Mouse (Mus musculus): ENCODE measurements around the gene Zbtb3.

DNA sequence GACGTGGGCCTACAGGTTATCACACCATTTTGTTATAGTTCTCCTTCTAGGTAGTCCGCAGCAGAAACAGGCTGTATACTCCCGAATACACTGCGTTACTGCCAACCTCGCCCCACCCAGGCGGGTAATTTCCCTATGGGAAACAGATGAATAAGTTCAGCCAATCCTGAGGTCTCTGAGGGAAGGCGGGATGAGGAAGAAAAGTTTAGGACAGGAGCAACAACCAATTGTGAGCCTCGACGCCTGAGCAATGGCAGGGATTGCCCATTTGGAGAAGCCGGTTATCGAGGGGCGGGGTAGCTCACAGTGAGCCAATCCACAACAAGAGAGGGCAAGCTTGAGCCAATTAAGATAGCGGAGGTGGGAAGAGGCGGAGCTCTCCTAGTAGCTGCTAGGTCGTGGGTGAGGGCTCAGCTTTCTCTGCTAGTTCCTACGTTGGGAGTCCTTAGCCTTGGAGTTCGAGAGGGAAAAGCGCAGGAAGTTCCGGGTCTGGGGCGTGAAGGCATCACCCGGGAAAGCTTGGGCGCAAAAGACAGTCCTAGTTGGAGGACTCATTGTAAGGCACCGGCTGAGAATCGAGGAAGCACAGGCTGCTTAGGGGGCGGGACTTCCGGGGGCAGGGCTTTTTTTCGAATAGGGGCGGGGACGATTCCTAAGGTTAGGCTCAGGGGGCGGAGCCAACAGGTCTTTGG is at the start of gene Zbtb3:
- TF ChIP-seq CTCF (IDR thresholded peaks at IDR 0.05; ENCODE audit: low read depth, low read length) = no peak
- 0 out of 2 replicates have a peak, but pooled peaks have one; percentile 32 for TF ChIP-seq POLR2A (IDR thresholded peaks at IDR 0.05; ENCODE audit: borderline replicate concordance, low read depth, low read length)

All from bone marrow macrophage, adult 2 months (primary cell).